Mouse (Mus musculus): ENCODE data around the gene Cfc1.
A peak's percentile ranks its signal among the peaks of the same experiment; 100 is the strongest.

The Cfc1 gene

GRCm38 (mm10) chr1:34553690-34554089 is 18.2 kb downstream of the Cfc1 start:
- ATAC-seq (ENCODE audit: low TSS enrichment): no peak

- ATAC-seq (ENCODE audit: low TSS enrichment): no peak
These were observed 18.8 kb downstream of the Cfc1 start for GRCm38 (mm10) chr1:34554275-34554674.

- ATAC-seq (ENCODE audit: low TSS enrichment): no peak
These were observed 25.4 kb downstream of the Cfc1 start, which contains the start of gene Prss40 for GRCm38 (mm10) chr1:34560843-34561242. Gene Prss40 (minus strand): TSS chr1:34560943.

GRCm38 (mm10) chr1:34564383-34565045 is 29.1 kb downstream of the Cfc1 start:
- no peak for ATAC-seq (ENCODE audit: low TSS enrichment)

- ATAC-seq (ENCODE audit: low TSS enrichment): no peak
These were observed 32.7 kb downstream of the Cfc1 start for GRCm38 (mm10) chr1:34568120-34568519.

GRCm38 (mm10) chr1:34569876-34570275 is 34.4 kb downstream of the Cfc1 start:
- no peak for ATAC-seq (ENCODE audit: low TSS enrichment)

GRCm38 (mm10) chr1:34571431-34571830 is 36.0 kb downstream of the Cfc1 start:
- peak; percentile 91 for ATAC-seq (ENCODE audit: low TSS enrichment)

GRCm38 (mm10) chr1:34573221-34573620 is 37.8 kb downstream of the Cfc1 start:
- no peak for ATAC-seq (ENCODE audit: low TSS enrichment)

- peak; percentile 92 for ATAC-seq (ENCODE audit: low TSS enrichment)
These were observed 43.7 kb downstream of the Cfc1 start, which contains the start of gene Amer3 for GRCm38 (mm10) chr1:34578851-34579781. Gene Amer3 (plus strand): TSS chr1:34579657.

- ATAC-seq (ENCODE audit: low TSS enrichment): peak; percentile 48
These were observed 44.4 kb downstream of the Cfc1 start for GRCm38 (mm10) chr1:34579782-34580356.

GRCm38 (mm10) chr1:34582218-34582617 is 46.8 kb downstream of the Cfc1 start:
- no peak for ATAC-seq (ENCODE audit: low TSS enrichment)

GRCm38 (mm10) chr1:34583821-34584263 is 48.4 kb downstream of the Cfc1 start:
- ATAC-seq (ENCODE audit: low TSS enrichment): peak; percentile 51

GRCm38 (mm10) chr1:34584736-34585135 is 49.3 kb downstream of the Cfc1 start:
- no peak for ATAC-seq (ENCODE audit: low TSS enrichment)

- ATAC-seq (ENCODE audit: low TSS enrichment): no peak
These were observed 52.0 kb downstream of the Cfc1 start for GRCm38 (mm10) chr1:34587298-34588096.

Data from frontal cortex, adult (tissue).